Mouse (Mus musculus) MEL (cell line): ENCODE data around the gene Zg16.

Experiments used
- CHD2 ChIP-seq: IDR thresholded peaks from 2 replicates; pipeline ENCODE4 v1.6.1; 2011; ENCODE audit warnings: low read length, improper control_type of control experiment
- CTCF ChIP-seq, 3 experiments: IDR thresholded peaks in 2 of 3; conservative IDR thresholded peaks in 1 of 3; 2 replicates each; pipeline ENCODE4 v1.5.1; 2011 to 2012; ENCODE audit warnings: low read length in 3 of 3, low read depth in 2 of 3, mild to moderate bottlenecking in 2 of 3, improper control_type of control experiment in 1 of 3, inconsistent platforms in 1 of 3, mixed read lengths in 1 of 3, moderate library complexity in 1 of 3; ENCODE audit not compliant: control insufficient read depth in 1 of 3, insufficient read depth in 1 of 3, poor library complexity in 1 of 3, severe bottlenecking in 1 of 3
- EP300 ChIP-seq, 2 experiments: IDR thresholded peaks; 2 replicates each; pipeline ENCODE4 v1.6.1; 2011; ENCODE audit warnings: improper control_type of control experiment in 2 of 2, low read length in 2 of 2, low read depth in 1 of 2, mild to moderate bottlenecking in 1 of 2
- HCFC1 ChIP-seq: IDR thresholded peaks from 2 replicates; pipeline ENCODE4 v1.6.1; 2012; ENCODE audit warnings: low read depth, mild to moderate bottlenecking, inconsistent platforms, low read length, improper control_type of control experiment, moderate library complexity
- MYB ChIP-seq: IDR thresholded peaks from 2 replicates; pipeline ENCODE4 v1.6.1; 2011; ENCODE audit warnings: mild to moderate bottlenecking, low read depth, low read length, improper control_type of control experiment
- NELFE ChIP-seq: IDR thresholded peaks from 2 replicates; pipeline ENCODE4 v1.6.1; 2011; ENCODE audit warnings: low read depth, low read length, improper control_type of control experiment
- POLR2A ChIP-seq, 2 experiments: IDR thresholded peaks; 2 replicates each; pipeline ENCODE4 v1.6.1; 2011 to 2012; ENCODE audit warnings: low read length in 2 of 2, mild to moderate bottlenecking in 2 of 2, control low read depth in 1 of 2, improper control_type of control experiment in 1 of 2, low read depth in 1 of 2, moderate library complexity in 1 of 2; ENCODE audit not compliant: control insufficient read depth in 1 of 2, insufficient read depth in 1 of 2, poor library complexity in 1 of 2
- POLR2AphosphoS2 ChIP-seq: IDR thresholded peaks from 2 replicates; pipeline ENCODE4 v1.6.1; 2011; ENCODE audit warnings: low read length, improper control_type of control experiment
- POLR2AphosphoS5 ChIP-seq: IDR thresholded peaks from 2 replicates; pipeline ENCODE4 v1.6.1; 2012; ENCODE audit warnings: low read depth, borderline replicate concordance, mild to moderate bottlenecking, inconsistent platforms, low read length, moderate library complexity, mixed read lengths
- RCOR1 ChIP-seq: IDR thresholded peaks from 2 replicates; pipeline ENCODE4 v1.6.1; 2012; ENCODE audit warnings: low read depth, mild to moderate bottlenecking, inconsistent platforms, low read length, improper control_type of control experiment
- TBP ChIP-seq: IDR thresholded peaks from 2 replicates; pipeline ENCODE4 v1.8.0; 2011; ENCODE audit warnings: low read depth, low read length, improper control_type of control experiment

GRCm38 (mm10) chr7:127121911-127122270, 34.8 kb upstream of the Zg16 start, which contains the start of gene Qprt:
- TF ChIP-seq MYB, result no peak
- no peak for TF ChIP-seq POLR2A (IDR thresholded peaks at IDR 0.05; ENCODE audit: control insufficient read depth in 1 of 2, insufficient read depth in 1 of 2, low read depth in 1 of 2, low read length in 2 of 2, poor library complexity in 1 of 2)
- TF ChIP-seq CTCF (IDR thresholded peaks at IDR 0.05 in 2 of 3, conservative IDR thresholded peaks at IDR 0.05 in 1 of 3; ENCODE audit: control insufficient read depth in 1 of 3, insufficient read depth in 1 of 3, low read depth in 2 of 3, low read length in 3 of 3, poor library complexity in 1 of 3, severe bottlenecking in 1 of 3), result no peak
- TF ChIP-seq EP300 (IDR thresholded peaks at IDR 0.05; ENCODE audit: low read depth in 1 of 2, low read length in 2 of 2), result no peak
- TF ChIP-seq CHD2, result no peak
- no peak for TF ChIP-seq HCFC1
- no peak for TF ChIP-seq POLR2AphosphoS5
- no peak for TF ChIP-seq RCOR1
- TF ChIP-seq NELFE, result no peak
- no peak for TF ChIP-seq POLR2AphosphoS2
- TF ChIP-seq TBP, result no peak
